Mouse (Mus musculus) A20 (cell line): ENCODE results near the gene Pef1.

Experiments used
- DNase-seq: peaks from one replicate; pipeline ENCODE4 v3.0.0-alpha.2; 2011; ENCODE audit warnings: low read depth, low spot score

Gene Pef1

DNA sequence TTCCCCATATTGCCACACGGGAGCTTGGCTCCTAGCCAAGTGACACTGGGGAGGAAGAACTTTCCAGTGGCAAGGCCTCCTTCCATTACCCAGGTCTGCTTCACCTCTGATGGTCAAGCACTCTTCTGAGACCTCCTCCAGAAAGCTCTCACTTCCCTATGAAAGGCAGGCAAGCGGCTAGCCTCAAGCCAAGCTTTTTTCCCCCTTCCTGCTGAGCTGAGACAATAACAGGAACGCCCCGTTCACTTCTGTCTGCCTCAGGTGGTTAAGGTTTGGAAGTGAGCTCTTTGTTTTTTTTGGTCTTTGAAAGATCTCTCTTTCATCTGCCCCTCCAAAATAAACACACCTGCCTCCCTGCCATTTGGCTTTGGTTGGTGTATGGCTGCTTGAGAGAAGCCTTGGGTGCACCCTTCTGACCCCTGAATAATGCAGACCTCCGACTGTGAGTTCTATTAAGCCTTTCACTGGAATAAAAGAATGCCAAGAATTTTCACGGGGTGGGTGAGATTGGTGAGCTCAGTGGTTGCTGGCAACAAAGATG is at the start of gene Pef1:
Gene Pef1, plus strand, starts transcription at position 448 of the 541 bp plus-strand sequence.
- no peak for DNase-seq

DNA sequence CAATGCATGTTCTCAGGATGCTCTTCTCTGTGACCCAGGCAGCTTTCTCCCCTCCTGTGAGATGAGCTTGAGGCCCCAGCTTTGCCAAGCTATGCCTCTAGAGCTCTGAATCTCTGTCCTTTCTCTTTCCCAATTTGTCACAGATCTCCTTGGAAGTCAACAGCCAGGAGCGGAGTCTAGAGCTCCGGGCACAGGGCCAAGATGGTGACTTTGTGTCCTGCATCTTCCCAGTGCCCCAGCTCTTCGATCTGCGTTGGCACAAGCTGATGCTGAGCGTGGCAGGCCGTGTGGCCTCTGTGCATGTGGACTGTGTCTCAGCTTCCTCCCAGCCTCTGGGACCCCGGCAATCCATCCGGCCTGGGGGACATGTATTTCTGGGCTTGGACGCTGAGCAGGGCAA is 49.2 kb upstream of the Pef1 start:
- no peak for DNase-seq

DNA sequence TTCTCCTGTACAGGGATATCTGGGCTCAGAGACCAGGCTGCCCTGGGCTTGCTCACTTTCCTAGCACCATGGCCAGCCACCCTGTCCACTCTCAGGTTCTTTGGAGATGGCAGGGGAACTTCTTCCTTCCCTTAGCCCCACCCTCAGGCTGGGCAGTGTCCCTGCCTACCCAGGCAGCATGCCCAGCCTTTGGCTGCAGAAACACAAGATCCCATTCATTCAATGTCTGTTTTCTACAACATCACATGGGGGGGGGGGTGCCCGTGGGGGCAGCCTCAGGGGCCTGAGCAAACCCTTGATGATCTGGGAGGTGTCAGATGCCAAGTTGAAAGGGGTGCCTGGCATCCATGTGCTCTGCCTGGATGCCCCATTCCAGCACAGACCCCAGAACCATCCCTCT is 47.6 kb upstream of the Pef1 start:
- DNase-seq, result no peak

DNA sequence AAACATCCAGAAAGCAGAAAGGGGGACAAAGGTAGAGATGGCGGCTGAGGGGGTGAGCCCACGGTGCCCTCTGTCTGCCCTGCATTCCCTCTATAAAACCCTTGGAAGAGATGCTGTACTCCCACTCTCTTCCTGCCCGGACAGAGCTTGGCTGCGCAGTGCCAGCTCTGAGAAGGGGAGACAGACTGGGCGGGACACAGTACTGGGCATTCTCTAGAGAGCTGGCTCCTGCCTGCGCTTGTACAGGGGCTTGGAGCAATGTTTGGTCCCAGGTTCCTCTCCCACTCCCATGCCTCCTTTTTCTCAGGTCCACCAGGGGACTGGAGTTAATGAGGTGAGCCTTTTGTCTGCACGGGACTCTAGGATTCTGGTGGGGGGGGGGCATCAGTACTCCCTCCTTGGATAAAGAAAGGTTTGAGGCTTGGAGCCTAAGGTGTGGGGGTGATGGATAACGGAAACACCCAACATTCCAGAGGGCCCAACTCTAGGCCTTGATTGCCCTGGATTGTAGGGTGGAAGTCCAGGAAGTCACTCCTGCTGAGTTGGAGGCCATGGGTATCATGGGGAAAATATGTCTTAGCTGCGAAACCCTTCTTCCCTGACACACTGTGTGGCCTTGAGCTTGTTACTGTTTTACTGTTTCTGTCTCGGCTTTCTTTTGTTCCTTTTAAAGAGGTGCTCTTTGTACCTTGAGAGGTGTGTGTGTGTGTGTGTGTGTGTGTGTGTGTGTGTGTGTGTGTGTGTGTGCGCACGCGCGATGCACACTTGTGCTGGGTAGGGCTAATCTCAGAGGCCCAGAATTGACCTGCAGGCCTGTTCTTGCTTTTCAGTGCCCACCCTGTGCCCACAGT is 47.0 kb upstream of the Pef1 start:
- DNase-seq, result no peak

DNA sequence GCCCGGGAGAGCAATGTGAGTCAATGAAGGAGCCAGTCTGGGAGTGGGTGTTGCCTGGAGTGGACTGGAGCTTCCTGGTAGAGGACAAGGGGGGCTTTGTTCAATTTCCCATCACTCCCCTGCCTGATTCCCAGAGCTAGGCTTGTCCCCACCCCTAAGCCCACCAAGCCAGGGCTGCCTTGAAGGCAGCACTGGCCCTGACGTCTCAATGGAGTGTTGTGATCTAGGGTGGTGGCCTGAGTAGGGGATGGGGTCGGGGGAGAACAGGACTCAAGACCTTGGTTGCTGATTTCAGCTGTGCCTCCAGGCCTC is 46.4 kb upstream of the Pef1 start:
- no peak for DNase-seq

DNA sequence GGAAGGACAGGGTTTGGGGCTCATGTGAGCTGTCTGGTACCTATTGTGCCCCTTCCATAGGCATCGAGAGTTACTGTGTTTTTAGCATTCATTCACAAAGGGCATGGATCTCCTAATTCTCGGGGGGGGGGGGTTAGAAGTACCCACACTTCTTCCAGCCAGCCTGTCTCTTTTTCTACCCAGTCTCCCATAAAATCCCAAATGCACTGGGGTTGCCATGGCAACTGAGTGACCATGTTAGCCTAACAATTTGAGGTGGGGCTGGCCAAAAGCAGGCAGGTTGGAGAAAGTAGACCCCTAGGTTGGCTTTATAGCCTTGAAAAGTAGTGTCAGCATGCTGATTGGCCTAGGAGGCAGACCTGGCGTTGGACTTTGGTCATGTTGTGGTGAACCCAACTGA is 45.9 kb upstream of the Pef1 start:
- DNase-seq, result no peak

DNA sequence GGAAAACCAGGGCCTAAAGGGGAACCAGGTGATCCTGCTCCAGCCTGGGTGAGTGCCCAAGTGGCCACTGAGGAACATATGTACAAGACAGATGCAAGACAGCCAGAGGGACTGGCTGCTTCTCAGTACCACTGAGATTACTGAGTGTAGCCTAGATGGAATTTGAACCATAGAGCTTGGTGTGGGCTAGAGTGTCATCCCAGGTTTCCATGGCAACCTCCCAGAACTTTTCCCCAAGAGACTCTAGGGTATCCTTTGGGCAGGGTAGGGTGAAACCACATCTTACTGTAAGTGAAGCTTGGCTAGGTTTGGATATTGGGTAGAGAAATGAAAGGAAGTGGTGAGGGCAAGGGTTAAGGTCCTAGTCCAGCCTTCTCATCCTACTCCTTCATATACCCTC is 41.4 kb upstream of the Pef1 start:
- DNase-seq, result no peak

DNA sequence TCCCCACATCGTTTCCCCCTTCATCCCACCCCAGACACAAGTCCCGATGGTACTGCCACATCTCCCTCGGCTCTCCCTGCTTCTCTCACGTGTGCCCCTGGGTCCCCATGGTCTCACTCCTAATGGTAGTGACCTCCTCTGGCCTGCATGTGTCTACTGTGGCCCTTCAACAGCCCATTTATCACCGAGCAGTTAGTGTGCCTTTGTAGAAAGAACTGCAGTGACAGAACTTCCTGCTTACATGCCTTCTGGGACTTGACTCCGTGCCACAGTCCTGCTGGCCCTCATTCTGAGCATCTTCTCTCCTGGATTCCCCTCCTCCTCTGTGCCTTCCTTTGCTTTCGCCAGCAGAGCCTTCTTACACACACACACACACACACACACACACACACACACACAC is 39.2 kb upstream of the Pef1 start:
- no peak for DNase-seq

DNA sequence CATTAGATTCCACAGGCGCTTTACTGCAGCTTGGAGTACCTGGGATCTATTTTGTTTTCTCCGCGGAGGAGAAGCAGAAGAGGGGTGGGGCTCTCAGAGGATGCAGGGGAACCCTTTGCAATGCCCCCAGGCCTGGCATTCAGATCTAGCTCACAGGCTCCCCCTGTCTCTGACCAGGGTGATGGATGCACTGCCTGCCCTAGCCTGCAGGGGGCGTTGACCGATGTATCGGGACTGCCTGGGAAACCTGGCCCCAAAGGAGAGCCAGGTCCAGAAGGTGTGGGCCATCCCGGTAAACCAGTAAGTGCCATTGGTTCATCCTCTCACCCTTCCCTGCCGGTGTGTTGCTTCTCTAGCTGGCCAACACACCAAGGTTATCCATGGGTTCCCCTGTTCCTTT is 35.5 kb upstream of the Pef1 start:
- DNase-seq, result peak; percentile 49

DNA sequence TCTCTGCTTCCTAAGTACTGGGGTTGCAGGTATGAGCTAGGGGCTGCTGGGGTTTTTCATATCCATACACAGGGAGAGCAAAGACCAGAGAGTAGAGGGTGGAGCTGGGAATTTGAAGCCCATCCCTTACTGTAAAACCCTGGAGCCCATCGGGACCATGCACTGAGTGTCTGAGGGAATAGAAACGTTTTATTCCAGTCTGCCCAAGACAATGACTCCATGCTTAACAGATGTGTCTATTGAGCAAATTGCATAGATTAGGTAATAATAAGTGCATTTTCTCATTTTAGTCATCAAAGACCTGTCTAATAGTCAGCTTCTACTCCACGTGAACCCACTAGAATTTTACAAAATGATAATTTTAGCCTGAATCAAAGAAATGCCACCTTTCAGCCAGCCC is 31.8 kb upstream of the Pef1 start:
- DNase-seq, result no peak

DNA sequence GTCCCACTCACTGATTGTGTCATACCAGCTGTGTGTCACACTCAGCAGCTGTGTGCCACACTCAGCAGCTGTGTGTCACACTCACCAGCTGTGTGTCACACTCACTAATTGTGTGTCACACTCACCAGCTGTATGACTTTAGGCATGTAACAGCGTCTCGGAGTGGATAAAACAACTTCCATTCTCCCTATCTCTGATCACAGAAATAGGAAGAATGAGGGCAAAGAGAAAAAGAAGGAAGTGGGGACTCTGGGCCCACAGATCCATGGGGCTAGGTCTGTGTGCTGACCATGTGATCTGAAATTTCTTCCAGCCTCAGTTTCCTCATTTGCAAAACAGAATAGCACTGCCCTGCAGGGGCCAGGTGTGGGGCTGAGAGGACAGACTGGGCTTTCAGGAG is 30.6 kb upstream of the Pef1 start:
- DNase-seq, result no peak

DNA sequence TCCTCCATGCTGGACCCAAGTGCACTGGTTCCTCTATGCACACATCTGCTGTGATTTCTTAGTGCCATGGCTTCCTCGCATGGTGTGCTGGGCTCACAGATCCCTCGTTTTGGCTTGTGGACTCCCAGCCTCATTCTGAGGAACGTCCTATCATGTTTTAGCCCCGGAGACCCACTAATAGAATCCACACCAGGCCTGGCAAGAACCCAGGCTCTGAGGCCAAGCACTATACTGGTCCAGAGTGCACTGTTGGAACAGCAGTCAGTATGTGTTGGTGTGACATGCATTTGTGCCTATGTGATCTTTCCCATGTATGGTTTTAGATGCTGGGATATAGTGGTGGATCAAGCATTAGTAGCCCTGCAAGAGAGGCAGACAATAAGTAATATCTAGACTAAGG is 29.0 kb upstream of the Pef1 start:
- no peak for DNase-seq

DNA sequence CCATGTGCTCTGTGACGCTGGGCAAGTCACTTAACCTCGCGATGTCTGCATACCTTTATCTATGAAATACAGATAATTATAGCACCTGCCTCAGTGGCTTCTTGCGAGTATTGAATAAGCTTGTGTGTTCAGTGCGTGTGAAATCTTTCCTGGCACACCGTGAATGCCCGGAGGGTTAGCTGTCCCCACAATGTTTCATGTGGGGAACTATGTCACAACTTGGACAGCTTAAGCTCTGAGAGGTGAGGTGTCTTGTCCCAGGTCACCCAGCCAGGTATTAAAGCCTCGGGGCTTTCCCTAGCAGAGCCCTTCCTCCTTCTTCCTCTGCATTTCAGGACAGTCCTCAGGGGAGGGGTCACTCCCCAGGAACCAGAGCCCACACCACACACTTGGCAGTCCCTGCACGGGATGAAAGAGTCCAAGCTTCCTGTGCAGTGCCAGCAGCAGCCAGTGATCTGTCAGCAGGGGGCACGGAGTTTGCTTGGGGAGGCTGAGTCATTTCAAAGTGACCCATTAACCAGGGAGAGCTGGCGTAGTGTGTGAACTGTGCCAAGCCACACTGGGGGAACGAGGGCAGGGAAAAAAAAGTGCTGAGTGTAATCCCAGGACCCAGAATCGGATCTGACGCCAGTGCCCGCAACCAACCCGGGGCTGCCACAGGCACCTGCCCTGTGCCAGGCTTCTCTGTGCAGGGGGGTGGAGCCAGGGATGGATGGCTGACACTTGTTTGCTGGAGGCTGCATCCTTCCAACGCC is 27.4 kb upstream of the Pef1 start:
- no peak for DNase-seq

DNA sequence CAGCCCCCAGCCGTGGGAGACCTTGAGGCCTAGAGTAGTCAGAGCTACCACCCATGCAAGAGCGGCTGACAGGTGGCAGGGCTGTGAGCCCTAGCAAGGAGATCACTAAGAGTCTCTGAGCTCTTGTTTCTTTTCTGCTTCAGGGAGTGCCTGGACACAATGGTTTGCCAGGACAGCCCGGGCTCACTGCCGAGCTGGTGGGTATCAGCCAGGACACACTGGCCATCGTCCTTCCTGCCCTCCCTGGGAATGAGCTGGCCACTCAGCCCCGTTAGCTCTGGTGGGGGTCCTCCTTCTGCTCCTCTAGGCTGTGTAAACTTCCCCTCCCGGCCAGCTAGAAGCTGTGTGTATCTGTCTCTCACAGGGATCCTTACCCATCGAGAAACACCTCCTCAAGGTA is 25.5 kb upstream of the Pef1 start:
- no peak for DNase-seq

DNA sequence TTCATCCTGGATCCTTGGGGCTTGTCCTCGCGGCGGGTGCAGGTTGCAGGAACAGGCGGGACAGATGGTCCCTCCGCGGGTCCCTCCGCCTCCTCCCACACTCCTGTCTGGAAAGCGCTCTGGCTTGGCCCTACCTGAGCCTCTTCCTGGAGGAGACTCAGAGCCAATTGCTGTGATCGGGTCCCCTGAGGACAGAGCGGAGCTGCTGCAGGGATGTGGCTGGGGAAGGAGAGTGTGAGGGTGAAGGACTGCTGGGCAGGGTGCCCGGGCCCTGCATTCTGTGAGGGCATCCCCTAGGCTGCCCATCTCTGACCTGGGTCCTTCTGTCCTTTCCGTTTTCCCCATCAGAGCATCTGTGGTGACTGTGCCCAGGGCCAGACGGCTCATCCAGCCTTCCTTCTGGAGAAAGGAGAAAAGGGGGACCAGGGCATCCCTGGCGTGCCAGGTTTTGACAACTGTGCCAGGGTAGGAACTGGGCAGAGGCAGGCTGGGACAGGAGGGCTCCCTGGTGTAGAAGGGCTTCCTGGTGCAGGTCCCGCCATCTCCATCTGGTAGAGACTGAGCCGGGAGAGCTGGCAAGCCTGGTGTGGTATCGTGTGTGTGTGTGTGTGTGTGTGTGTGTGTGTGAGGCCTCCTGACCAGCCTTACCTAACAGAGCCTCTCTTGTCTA is 23.4 kb upstream of the Pef1 start:
- no peak for DNase-seq

DNA sequence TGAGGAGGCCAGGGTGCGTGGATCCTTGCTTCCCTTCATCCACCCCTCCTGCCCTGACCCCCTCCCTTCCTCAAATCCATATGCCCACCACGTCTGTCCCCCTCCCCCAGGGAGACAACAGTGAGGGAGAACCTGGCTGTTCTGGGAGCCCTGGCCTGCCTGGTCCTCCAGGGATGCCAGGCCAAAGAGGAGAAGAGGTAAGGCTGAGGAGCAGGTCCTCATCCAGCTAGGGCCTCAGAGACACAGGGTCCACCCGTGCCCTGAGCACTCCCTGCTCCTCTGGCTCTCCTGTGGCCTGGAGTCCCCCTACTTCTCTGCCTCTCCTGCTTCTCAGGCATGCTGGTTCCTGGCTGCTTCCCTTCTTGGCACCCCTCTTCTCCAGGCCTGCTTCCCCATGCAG is 22.8 kb upstream of the Pef1 start:
- no peak for DNase-seq

DNA sequence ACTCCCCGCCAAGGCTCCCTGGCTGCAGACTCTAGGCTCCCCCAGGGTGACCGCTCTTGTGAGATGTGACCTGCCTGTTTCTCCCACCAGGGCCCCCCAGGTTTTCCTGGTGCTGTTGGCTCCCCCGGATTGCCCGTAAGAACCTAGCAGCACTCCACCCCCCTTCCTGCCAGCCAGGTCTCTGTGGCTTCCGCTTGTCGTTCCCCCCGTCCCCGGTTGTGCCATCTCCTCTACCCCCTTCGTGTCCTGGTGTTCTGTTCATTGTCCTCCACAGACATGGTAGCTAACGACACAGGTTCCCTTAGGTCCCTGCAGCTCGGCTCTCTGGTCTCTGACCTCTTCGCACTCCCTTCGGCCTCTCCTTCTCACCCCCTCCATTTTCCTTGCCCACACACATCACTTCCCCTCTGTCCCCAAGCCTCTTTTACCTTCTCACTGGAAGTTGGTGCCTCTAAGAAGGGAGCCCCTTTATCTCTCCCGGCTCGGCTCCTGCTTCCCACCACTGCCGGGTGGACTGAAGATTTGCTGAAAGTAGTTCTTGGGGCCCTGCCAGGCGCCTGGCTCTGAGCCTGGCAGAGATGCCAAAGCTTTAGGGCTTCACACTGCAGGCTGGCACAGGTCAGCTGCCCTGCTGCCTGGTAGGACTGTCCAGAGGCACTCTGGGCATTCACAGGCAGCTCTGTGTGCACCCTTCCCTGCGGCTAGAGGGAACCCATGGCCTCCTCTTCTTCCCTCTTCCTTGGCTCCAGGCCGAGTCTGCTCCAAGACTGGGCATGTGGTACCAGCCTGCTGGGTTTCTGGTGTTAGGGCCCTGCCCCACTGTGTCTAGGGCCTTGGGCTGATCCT is 20.8 kb upstream of the Pef1 start:
- DNase-seq, result no peak

DNA sequence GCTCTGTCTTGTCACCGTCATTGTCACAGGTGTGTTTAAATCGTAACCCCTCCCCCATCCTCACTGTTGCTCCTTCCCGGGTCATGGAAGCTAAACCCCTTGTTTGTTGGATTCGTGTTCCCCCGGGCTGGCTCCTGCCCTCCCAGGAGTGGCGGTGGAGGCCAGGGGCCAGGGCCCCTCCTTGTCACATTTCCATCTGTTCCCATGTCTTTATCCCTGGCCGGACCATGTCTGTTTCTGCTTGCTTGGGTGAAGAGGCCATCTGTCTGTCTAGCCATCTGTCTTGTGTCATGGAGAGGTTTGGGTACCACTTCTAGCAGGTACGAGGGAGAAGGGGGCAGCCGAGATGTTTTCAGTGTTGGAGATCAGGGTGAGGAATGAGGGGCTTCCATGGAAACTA is 20.1 kb upstream of the Pef1 start:
- DNase-seq, result no peak

DNA sequence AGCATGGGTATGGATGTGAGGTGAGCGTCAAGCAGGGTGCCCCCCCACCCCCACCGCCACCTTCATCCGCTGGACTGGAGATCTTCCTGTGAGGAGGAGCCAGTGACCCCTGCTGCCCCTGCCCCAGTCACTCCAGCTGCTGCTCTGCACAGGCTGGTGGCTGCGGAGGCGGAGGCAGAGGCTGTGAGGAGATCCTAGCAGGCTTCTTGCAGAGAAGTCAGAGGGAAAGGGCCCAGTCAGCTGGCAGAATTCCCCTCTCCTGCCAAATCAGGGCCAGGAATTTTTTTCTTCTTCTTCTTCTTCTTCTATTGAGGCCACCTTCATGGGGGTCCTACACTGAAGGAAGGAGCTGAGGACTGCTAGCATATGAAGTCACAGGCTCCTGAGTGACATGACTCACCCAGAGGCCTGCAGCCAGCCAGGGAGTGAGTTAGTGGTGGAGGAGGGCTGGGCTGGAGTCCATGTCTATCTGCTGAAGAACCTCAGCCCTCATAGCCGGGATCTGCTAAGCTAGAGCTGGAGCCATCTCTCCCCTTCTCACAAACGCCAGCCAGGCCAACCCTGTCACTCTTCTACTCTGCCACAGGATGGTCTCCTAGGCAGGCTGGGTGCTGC is 17.9 kb upstream of the Pef1 start:
- no peak for DNase-seq

DNA sequence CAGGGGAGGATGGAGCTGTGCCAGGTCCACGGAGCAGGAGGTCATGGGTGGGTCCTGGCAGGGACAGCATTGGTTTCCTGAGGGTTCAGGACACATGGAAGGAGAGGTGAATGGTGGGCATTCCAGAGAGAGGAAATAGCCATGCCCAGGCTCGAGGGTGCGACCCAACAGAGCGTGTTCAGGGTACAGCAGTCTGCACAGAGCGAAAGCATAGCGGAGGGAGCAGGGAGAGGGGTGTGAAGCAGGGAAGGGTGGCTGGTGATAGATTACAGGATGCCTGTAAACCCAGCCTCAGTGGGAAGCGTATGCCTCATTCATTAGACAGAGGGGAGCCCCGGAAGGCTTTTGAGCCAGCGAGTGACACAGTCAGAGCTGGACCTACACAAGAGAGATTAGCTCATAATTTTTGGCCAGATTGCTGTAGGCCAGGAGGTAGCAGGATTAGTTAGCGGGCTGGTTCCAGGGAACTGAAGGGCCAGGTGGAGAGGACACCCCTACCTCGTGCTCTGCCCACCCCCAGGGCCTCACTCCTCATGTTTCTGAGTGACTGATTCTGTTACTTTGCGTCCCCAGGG is 17.0 kb upstream of the Pef1 start:
- DNase-seq, result no peak

DNA sequence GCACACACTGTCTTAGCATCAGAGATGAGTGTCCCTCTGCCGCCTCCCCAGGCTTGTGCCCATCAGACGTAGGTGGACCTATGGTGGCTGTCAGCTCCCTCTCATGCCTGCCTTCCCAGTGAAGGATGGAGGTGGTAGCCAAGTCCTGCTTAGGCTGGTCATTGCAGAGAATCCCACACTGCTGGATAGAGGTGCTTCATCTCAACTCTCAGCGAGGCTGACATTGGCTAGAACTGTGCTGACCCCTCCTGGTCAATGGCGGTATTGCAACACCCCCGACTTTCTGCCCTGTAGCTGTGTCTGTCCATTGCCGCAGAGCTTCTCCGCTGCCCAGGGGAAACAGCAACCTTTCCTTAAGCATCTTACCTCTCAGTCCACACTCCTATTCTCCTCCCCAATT is 15.1 kb upstream of the Pef1 start:
- DNase-seq, result peak; percentile 77
